Mouse (Mus musculus): ENCODE data around the gene Mfsd4a. TPM values are rescaled to one million over a fixed set of nuclear protein-coding genes. Genes with fewer than 3 reads are reported as not detected.

Gene Mfsd4a
- polyA plus RNA-seq (2014; fragmentation: Illumina TruSeq; extraction: RNeasy Lipid Tissue Mini Kit (QIAGEN cat#74804); ENCODE audit: low read depth, low replicate concordance): 1.0 TPM

DNA sequence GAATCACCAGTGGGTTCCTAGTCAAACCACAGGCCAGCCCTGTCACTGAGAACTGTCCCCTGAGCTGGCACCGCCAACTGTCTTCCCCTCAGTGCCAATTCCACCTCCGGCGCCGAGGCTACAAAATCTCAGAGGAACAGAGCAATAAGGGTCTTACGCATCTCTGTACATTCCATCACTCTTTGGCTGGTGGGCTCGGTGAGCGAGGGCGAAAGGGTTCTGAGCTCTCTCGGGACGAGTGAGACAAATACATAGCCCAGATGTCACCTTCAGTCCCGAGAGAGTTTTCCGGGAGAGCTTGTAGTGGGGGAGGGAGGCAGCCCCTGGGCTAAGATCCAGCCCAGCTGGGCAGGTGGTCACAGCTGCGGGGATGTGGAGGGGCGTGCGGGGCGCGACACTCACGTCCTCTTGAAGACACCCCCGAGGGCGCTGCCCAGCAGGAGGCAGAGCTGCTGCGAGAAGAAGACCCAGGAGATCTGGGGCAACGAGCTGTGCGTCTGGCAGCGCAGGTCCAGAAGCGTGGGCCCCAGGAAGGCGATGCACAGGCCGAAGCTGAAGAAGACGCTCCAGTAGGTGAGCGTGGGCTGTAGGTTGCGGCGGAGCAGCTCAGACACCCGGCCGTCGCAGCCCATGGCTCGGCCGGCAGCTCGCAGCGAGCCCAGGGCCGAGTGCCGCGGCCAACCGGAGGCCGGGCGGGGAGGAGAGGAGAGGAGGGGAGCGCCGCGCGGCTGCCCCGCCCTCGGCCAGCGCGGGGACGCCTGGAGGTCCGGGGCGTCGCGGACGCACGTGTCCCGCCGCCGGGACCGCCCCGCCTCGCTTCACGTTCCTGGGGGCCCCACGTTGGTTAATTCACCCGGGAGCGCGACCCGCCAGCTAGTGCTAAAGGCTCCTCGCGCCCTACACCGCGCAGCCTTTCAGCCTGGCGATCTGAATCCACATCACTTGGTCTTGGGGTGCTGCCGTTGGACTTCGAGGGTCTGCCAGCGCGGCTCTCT, at the start of gene Mfsd4a:
Gene Mfsd4a (minus strand): TSS at position 802 of the 995 bp plus-strand sequence.

GRCm38 (mm10) chr1:132007282-132007815, 60.5 kb downstream of the Mfsd4a start, which contains the start of gene Elk4:
Gene Elk4 (plus strand): TSS chr1:132007607.

Other genes with a start within 250 kb of the Mfsd4a start
- gene Slc41a1, start 240.6 kb downstream of the Mfsd4a start, polyA plus RNA-seq (2014; fragmentation: Illumina TruSeq; extraction: RNeasy Lipid Tissue Mini Kit (QIAGEN cat#74804); ENCODE audit: low read depth, low replicate concordance): 45.6 TPM
- gene Rab29, start 200.8 kb downstream of the Mfsd4a start, polyA plus RNA-seq (2014; fragmentation: Illumina TruSeq; extraction: RNeasy Lipid Tissue Mini Kit (QIAGEN cat#74804); ENCODE audit: low read depth, low replicate concordance): 13.3 TPM
- gene Nucks1, start 157.5 kb downstream of the Mfsd4a start, polyA plus RNA-seq (2014; fragmentation: Illumina TruSeq; extraction: RNeasy Lipid Tissue Mini Kit (QIAGEN cat#74804); ENCODE audit: low read depth, low replicate concordance): 23.5 TPM
- 4.4 TPM for gene Slc45a3, start 105.1 kb downstream of the Mfsd4a start, polyA plus RNA-seq (2014; fragmentation: Illumina TruSeq; extraction: RNeasy Lipid Tissue Mini Kit (QIAGEN cat#74804); ENCODE audit: low read depth, low replicate concordance)
- gene Elk4, start 60.5 kb downstream of the Mfsd4a start, polyA plus RNA-seq (2014; fragmentation: Illumina TruSeq; extraction: RNeasy Lipid Tissue Mini Kit (QIAGEN cat#74804); ENCODE audit: low read depth, low replicate concordance): 27.5 TPM
- gene Cdk18, start 71.6 kb upstream of the Mfsd4a start, polyA plus RNA-seq (2014; fragmentation: Illumina TruSeq; extraction: RNeasy Lipid Tissue Mini Kit (QIAGEN cat#74804); ENCODE audit: low read depth, low replicate concordance): 19.5 TPM
- gene Lemd1, start 123.4 kb upstream of the Mfsd4a start, polyA plus RNA-seq (2014; fragmentation: Illumina TruSeq; extraction: RNeasy Lipid Tissue Mini Kit (QIAGEN cat#74804); ENCODE audit: low read depth, low replicate concordance): not detected
- not detected for gene AC124108.1, start 123.4 kb upstream of the Mfsd4a start, polyA plus RNA-seq (2014; fragmentation: Illumina TruSeq; extraction: RNeasy Lipid Tissue Mini Kit (QIAGEN cat#74804); ENCODE audit: low read depth, low replicate concordance)
- gene Gm10188, start 161.7 kb upstream of the Mfsd4a start, polyA plus RNA-seq (2014; fragmentation: Illumina TruSeq; extraction: RNeasy Lipid Tissue Mini Kit (QIAGEN cat#74804); ENCODE audit: low read depth, low replicate concordance): not detected
- gene Klhdc8a, start 230.6 kb upstream of the Mfsd4a start, polyA plus RNA-seq (2014; fragmentation: Illumina TruSeq; extraction: RNeasy Lipid Tissue Mini Kit (QIAGEN cat#74804); ENCODE audit: low read depth, low replicate concordance): 11.4 TPM
- 2.3 TPM for gene Nuak2, start 248.1 kb upstream of the Mfsd4a start, polyA plus RNA-seq (2014; fragmentation: Illumina TruSeq; extraction: RNeasy Lipid Tissue Mini Kit (QIAGEN cat#74804); ENCODE audit: low read depth, low replicate concordance)